Mouse (Mus musculus) cerebellum, adult 2 months (tissue): Measurements from ENCODE around the gene Kcnip4. TPM values are rescaled to one million over a fixed set of nuclear protein-coding genes. Genes with fewer than 3 reads are reported as not detected.
A peak's percentile ranks its signal among the peaks of the same experiment; 100 is the strongest.

Experiments used
- DNase-seq, 2 experiments: peaks; one replicate each; pipeline ENCODE4 v3.0.0; 2021
- H3K27ac ChIP-seq: fragments of 200-500 bp; 2 replicates; pipeline ENCODE4 v1.5.1; 2012; ENCODE audit warnings: low read length, control low read depth, inconsistent platforms; ENCODE audit not compliant: insufficient read depth
- H3K27me3 ChIP-seq: fragments of 200-500 bp; 2 replicates; pipeline ENCODE4 v1.6.1; 2012; ENCODE audit warnings: inconsistent platforms, mild to moderate bottlenecking, low read length, moderate library complexity; ENCODE audit not compliant: control insufficient read depth, insufficient read depth
- H3K4me1 ChIP-seq: fragments of 200-500 bp; 2 replicates; pipeline ENCODE4 v1.6.1; 2011; ENCODE audit warnings: low read length; ENCODE audit not compliant: control insufficient read depth, insufficient read depth
- H3K4me3 ChIP-seq: fragments of 200-500 bp; replicated peaks from 2 replicates; pipeline ENCODE3; 2011; ENCODE audit warnings: mild to moderate bottlenecking, low read depth, low read length, control low read depth; ENCODE audit not compliant: insufficient read depth
- CTCF ChIP-seq: fragments of 200-500 bp; IDR thresholded peaks from 2 replicates; pipeline ENCODE4 v1.5.1; 2011; ENCODE audit warnings: low read depth, mild to moderate bottlenecking, control low read depth, low read length, moderate library complexity, borderline replicate concordance; ENCODE audit not compliant: insufficient read depth
- POLR2A ChIP-seq: fragments of 200-500 bp; IDR thresholded peaks from 2 replicates; pipeline ENCODE4 v1.6.1; 2011; ENCODE audit warnings: low read length, control low read depth, borderline replicate concordance; ENCODE audit not compliant: insufficient read depth
- WGBS: fragments of 180-500 bp; shearing (Covaris S2); methylation state at CpG from one replicate; pipeline ENCODE4 v1.1.7; 2018; 5-methylcytosine and 5-hydroxymethylcytosine counted together
- polyA plus RNA-seq: library from polyadenylated mRNA; depleted of rRNA; stranded (reverse); fragments of >200 nt; gene quantifications from 2 replicates; pipeline ENCODE4 v1.2.3, GENCODE M21; 2012

The Kcnip4 gene
- polyA plus RNA-seq, 1 experiment: 93.6 TPM

- WGBS: 24% methylated on average over 5 of the region's 5 CpGs
- Histone ChIP-seq H3K27ac (no peak overlapping the region), H3K27me3 (no peaks in the 10 kb centered on the region), H3K4me1 (no peaks in the 10 kb centered on the region), H3K4me3 (no peak overlapping the region)
- no peak for DNase-seq
- TF ChIP-seq POLR2A (no peak), CTCF (no peak)
These were observed 1035.0 kb downstream of the Kcnip4 start for GRCm38 (mm10) chr5:48489549-48490288.

GRCm38 (mm10) chr5:48483112-48483511, 1041.6 kb downstream of the Kcnip4 start:
- H3K27me3 ChIP-seq: no peaks in the 10 kb centered on the region
- H3K4me3 ChIP-seq: no peak overlapping the region
- no peak overlapping the region for H3K27ac ChIP-seq
- no peak for DNase-seq
- H3K4me1 ChIP-seq: no peaks in the 10 kb centered on the region
- WGBS: 84% methylated on average over 2 of the region's 2 CpGs
- no peak for TF ChIP-seq CTCF
- no peak for TF ChIP-seq POLR2A

GRCm38 (mm10) chr5:48460221-48460620, 1064.5 kb downstream of the Kcnip4 start:
- Histone ChIP-seq H3K27ac (no peak overlapping the region), H3K27me3 (no peaks in the 10 kb centered on the region), H3K4me1 (no peaks in the 10 kb centered on the region), H3K4me3 (no peak overlapping the region)
- DNase-seq: no peak
- no peak for TF ChIP-seq CTCF
- TF ChIP-seq POLR2A: no peak
- WGBS: 45% methylated on average over 2 of the region's 2 CpGs

- 75% methylated on average over 1 of the region's 1 CpGs for WGBS
- Histone ChIP-seq H3K4me3 (no peak overlapping the region), H3K4me1 (no peaks in the 10 kb centered on the region), H3K27me3 (no peaks in the 10 kb centered on the region), H3K27ac (no peak overlapping the region)
- TF ChIP-seq POLR2A (no peak), CTCF (no peak)
- DNase-seq: no peak
These were observed 1075.8 kb downstream of the Kcnip4 start for GRCm38 (mm10) chr5:48448888-48449287.

GRCm38 (mm10) chr5:48430459-48430858, 1094.2 kb downstream of the Kcnip4 start:
- no peaks in the 10 kb centered on the region for H3K27me3 ChIP-seq
- TF ChIP-seq POLR2A (no peak), CTCF (peak; percentile 52; the same call in 1 of the 2 replicates)
- H3K4me1 ChIP-seq: no peaks in the 10 kb centered on the region
- H3K27ac ChIP-seq: no peak overlapping the region
- H3K4me3 ChIP-seq: no peak overlapping the region
- peak; percentile 38 to 45 for DNase-seq

GRCm38 (mm10) chr5:48421957-48422356, 1102.8 kb downstream of the Kcnip4 start:
- 89% methylated on average over 1 of the region's 1 CpGs for WGBS
- no peaks in the 10 kb centered on the region for H3K27me3 ChIP-seq

GRCm38 (mm10) chr5:48419741-48420140, 1105.0 kb downstream of the Kcnip4 start:
- no peaks in the 10 kb centered on the region for H3K4me1 ChIP-seq
- no peaks in the 10 kb centered on the region for H3K27me3 ChIP-seq
- DNase-seq: no peak
- H3K27ac ChIP-seq: no peak overlapping the region
- TF ChIP-seq POLR2A (no peak), CTCF (no peak)
- WGBS: 87% methylated on average over 2 of the region's 2 CpGs
- H3K4me3 ChIP-seq: no peak overlapping the region

More at GRCm38 (mm10) chr5:48421957-48422356, 1102.8 kb downstream of the Kcnip4 start:
- Histone ChIP-seq H3K27ac (no peak overlapping the region), H3K4me1 (no peaks in the 10 kb centered on the region), H3K4me3 (no peak overlapping the region)
- no peak for DNase-seq
- TF ChIP-seq CTCF (no peak), POLR2A (no peak)

- TF ChIP-seq CTCF (no peak), POLR2A (no peak)
- no peaks in the 10 kb centered on the region for H3K27me3 ChIP-seq
- no peak for DNase-seq
- WGBS: 98% methylated on average over 4 of the region's 4 CpGs
- H3K27ac ChIP-seq: no peak overlapping the region
- no peaks in the 10 kb centered on the region for H3K4me1 ChIP-seq
- no peak overlapping the region for H3K4me3 ChIP-seq
These were observed 1112.4 kb downstream of the Kcnip4 start for GRCm38 (mm10) chr5:48412261-48412660.
